Mouse (Mus musculus) hindbrain, embryonic 14.5 days (tissue): ENCODE data around the gene Gm44790. TPM values are rescaled to one million over a fixed set of nuclear protein-coding genes. Genes with fewer than 3 reads are reported as not detected.

Experiments
- ATAC-seq: fragments of 200-750 bp; cut with Nextera tagmentation; 2 replicates; pipeline ENCODE4 v1.8.0; 2017; ENCODE audit warnings: moderate number of reproducible peaks, mild to moderate bottlenecking, moderate TSS enrichment, moderate library complexity; ENCODE audit not compliant: low FRiP score
- DNase-seq: peaks from one replicate; pipeline ENCODE4 v3.0.0-alpha.2; 2015; ENCODE audit warnings: low spot score
- H3K27ac ChIP-seq: fragments of 300-500 bp; sonication (generic); 2 replicates; pipeline ENCODE4 v1.5.1; 2014; ENCODE audit warnings: mild to moderate bottlenecking, moderate library complexity
- H3K27me3 ChIP-seq: fragments of 300-500 bp; sonication (generic); 2 replicates; pipeline ENCODE4 v1.6.1; 2014; ENCODE audit warnings: mild to moderate bottlenecking, low read length, mixed read lengths; ENCODE audit not compliant: control insufficient read depth, insufficient read depth
- H3K36me3 ChIP-seq: fragments of 300-500 bp; sonication (generic); replicated peaks from 2 replicates; pipeline ENCODE4 v1.6.1; 2014; ENCODE audit not compliant: control insufficient read depth, insufficient read depth
- H3K4me1 ChIP-seq: fragments of 300-500 bp; sonication (generic); replicated peaks from 2 replicates; pipeline ENCODE4 v1.6.1; 2014; ENCODE audit warnings: antibody characterized with exemption, low read length, mixed read lengths; ENCODE audit not compliant: control insufficient read depth, insufficient read depth
- H3K4me2 ChIP-seq: fragments of 300-500 bp; sonication (generic); replicated peaks from 2 replicates; pipeline ENCODE4 v1.6.1; 2014; ENCODE audit warnings: mild to moderate bottlenecking, moderate library complexity
- H3K4me3 ChIP-seq: fragments of 300-500 bp; sonication (generic); replicated peaks from 2 replicates; pipeline ENCODE4 v1.5.1; 2014; ENCODE audit warnings: mild to moderate bottlenecking, low read length
- H3K9ac ChIP-seq: fragments of 300-500 bp; sonication (generic); 2 replicates; pipeline ENCODE4 v1.6.1; 2014
- H3K9me3 ChIP-seq: fragments of 300-500 bp; sonication (generic); 2 replicates; pipeline ENCODE4 v1.6.1; 2016; ENCODE audit warnings: low read length; ENCODE audit not compliant: control insufficient read depth
- WGBS: fragments of 180-500 bp; shearing (Covaris S2); extraction: QIAGEN DNeasy Blood & Tissue Kit; methylation state at CpG from one replicate; pipeline ENCODE4 v1.1.7; 2014; 5-methylcytosine and 5-hydroxymethylcytosine counted together
- polyA plus RNA-seq: library from polyadenylated mRNA; unstranded; fragments of >200 nt; fragmentation: Nextera tagmentation; extraction: Ambion mirVana; gene quantifications from 2 replicates; pipeline ENCODE4 v1.2.1, GENCODE M21; 2014

Gene Gm44790
- polyA plus RNA-seq, 1 experiment from 2014 or later: not detected

DNA sequence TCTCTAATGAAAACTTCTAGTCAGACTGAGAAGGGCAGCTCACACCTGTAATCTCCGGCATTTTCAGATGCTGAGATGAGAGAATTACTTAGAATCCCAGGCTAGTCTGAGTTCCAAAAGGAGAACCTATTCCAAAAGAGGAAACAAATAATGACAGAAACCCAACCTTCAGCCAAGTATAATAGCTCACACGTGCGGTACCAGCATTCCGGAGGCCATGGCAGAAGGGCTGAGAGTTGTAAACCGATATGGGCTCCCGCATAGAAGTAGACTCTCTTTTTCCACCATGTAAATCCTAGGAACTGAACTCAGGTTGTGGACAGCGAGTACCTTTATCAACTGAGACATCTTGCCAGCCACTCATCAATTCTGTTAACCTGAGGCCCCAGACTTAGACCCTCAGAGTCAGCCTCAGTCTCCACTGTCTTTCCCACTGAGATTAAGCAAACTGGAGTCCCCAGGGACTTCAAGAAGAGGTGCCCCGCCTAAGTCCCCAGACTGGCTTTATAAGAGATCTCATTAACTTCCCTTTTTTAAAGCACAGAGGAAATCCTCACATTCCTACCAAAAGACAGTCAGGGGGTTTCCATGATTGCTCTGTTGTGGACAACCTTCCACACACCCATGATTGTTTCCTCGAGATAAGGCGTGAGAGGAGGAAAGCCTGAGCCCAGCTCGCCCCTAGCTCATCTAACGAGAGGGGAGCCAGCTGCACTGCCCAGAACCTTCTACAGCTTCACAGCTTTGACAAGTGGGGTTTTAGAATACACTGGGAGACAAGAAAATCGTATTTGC is 67.2 kb downstream of the Gm44790 start:
- H3K27me3 ChIP-seq: no peaks in the 10 kb centered on the region
- DNase-seq: no peak
- WGBS: 82% methylated on average over 13 of the region's 13 CpGs
- H3K4me3 ChIP-seq: no peak overlapping the region
- H3K9me3 ChIP-seq: no peaks in the 10 kb centered on the region
- no peak overlapping the region for H3K27ac ChIP-seq
- H3K36me3 ChIP-seq: no peaks in the 10 kb centered on the region
- no peak for ATAC-seq
- no peak overlapping the region for H3K9ac ChIP-seq
- H3K4me1 ChIP-seq: no peaks in the 10 kb centered on the region
- no peak overlapping the region for H3K4me2 ChIP-seq

DNA sequence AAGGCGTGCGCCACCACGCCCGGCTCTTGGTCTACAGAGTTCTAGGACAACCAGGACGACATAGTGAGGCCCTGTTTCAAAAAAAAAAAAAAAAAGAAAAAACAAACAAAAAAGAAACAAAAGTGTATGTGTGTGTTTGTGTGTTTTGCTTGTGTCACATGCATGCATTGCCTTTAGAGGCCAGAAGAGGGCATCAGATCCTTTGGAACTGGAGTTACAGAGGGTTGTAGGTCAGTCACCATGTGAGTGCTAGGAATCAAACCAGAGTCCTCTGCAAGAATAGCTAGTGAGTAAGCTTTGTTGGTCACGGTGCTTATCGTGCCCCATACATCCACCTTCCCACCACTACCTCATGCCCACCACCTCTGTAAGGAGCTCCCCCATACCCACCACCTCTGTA is 68.3 kb downstream of the Gm44790 start:
- 98% methylated on average over 7 of the region's 7 CpGs for WGBS

More for the DNA sequence above, 68.3 kb downstream of the Gm44790 start:
- ATAC-seq: no peak
- Histone ChIP-seq H3K4me3 (no peak overlapping the region), H3K36me3 (no peaks in the 10 kb centered on the region), H3K4me2 (no peak overlapping the region), H3K27ac (no peak overlapping the region), H3K27me3 (no peaks in the 10 kb centered on the region), H3K9ac (no peak overlapping the region), H3K9me3 (no peaks in the 10 kb centered on the region), H3K4me1 (no peaks in the 10 kb centered on the region)
- DNase-seq: no peak

Other genes starting within 250 kb of the Gm44790 start
- 23.1 and 27.2 TPM in 2 replicates for gene Tgfa, start 231.4 kb upstream of the Gm44790 start, polyA plus RNA-seq
- 114 and 115 TPM in 2 replicates for gene Fam136a, start 61.0 kb upstream of the Gm44790 start, polyA plus RNA-seq
- gene Snrpg, start 55.4 kb upstream of the Gm44790 start, polyA plus RNA-seq: 345 and 410 TPM in 2 replicates
- gene Pcyox1, start 29.5 kb upstream of the Gm44790 start, polyA plus RNA-seq: 94.9 and 99.9 TPM in 2 replicates
- 267 and 306 TPM in 2 replicates for gene Tia1, start 22.4 kb upstream of the Gm44790 start, polyA plus RNA-seq
- 19.2 and 21.6 TPM in 2 replicates for gene C87436, start 11.7 kb downstream of the Gm44790 start, polyA plus RNA-seq
- gene Pcbp1, start 99.7 kb downstream of the Gm44790 start, polyA plus RNA-seq: 313 and 316 TPM in 2 replicates
- 0.26 and 0.86 TPM in 2 replicates for gene Asprv1, start 201.5 kb downstream of the Gm44790 start, polyA plus RNA-seq
- gene Mxd1, start 242.5 kb downstream of the Gm44790 start, polyA plus RNA-seq: 16.6 and 19.6 TPM in 2 replicates